Mouse (Mus musculus) retina, postnatal 7 days (tissue): ENCODE measurements at regions not wholly inside any gene's neighbourhood (a gene's known extent, or its start where the extent isn't known, plus 50 kb on each side); places are given as distances from the start of the nearest gene placed in this dataset.

Experiments
- DNase-seq: peaks from one replicate; pipeline ENCODE4 v3.0.0-alpha.2; 2012; ENCODE audit warnings: low read depth, low spot score

GRCm38 (mm10) chr8:91899747-91900146 lies 97.9 kb upstream of the Irx3 start:
- DNase-seq = no peak

GRCm38 (mm10) chr8:91897381-91897780 lies 95.5 kb upstream of the Irx3 start:
- DNase-seq = no peak

GRCm38 (mm10) chr8:91895987-91896386 lies 94.1 kb upstream of the Irx3 start:
- no peak for DNase-seq

- no peak for DNase-seq
Measured at GRCm38 (mm10) chr8:91884862-91885261, 83.0 kb upstream of the Irx3 start.

- no peak for DNase-seq
Measured at GRCm38 (mm10) chr8:91884325-91884724, 82.5 kb upstream of the Irx3 start.

GRCm38 (mm10) chr8:91883012-91883411 lies 81.1 kb upstream of the Irx3 start:
- no peak for DNase-seq

- DNase-seq = no peak
Measured at GRCm38 (mm10) chr8:91878886-91879285, 77.0 kb upstream of the Irx3 start.

GRCm38 (mm10) chr8:91876161-91876560 lies 74.3 kb upstream of the Irx3 start:
- DNase-seq = no peak

- DNase-seq = no peak
Measured at GRCm38 (mm10) chr8:91873232-91873631, 71.4 kb upstream of the Irx3 start.

GRCm38 (mm10) chr8:91872278-91873115 lies 70.6 kb upstream of the Irx3 start:
- DNase-seq = no peak

GRCm38 (mm10) chr8:91867069-91867468 lies 65.2 kb upstream of the Irx3 start:
- no peak for DNase-seq

- no peak for DNase-seq
Measured at GRCm38 (mm10) chr8:91866076-91866475, 64.2 kb upstream of the Irx3 start.

GRCm38 (mm10) chr8:91865361-91865760 lies 63.5 kb upstream of the Irx3 start:
- peak; percentile 11 for DNase-seq

- DNase-seq = no peak
Measured at GRCm38 (mm10) chr8:91863505-91863904, 61.6 kb upstream of the Irx3 start.

GRCm38 (mm10) chr8:91855881-91856280 lies 54.0 kb upstream of the Irx3 start:
- DNase-seq = no peak

GRCm38 (mm10) chr8:91854369-91854768 lies 52.5 kb upstream of the Irx3 start:
- DNase-seq = no peak

- DNase-seq = no peak
Measured at GRCm38 (mm10) chr8:91853803-91854202, 51.9 kb upstream of the Irx3 start.

GRCm38 (mm10) chr8:91853336-91853735 lies 51.5 kb upstream of the Irx3 start:
- no peak for DNase-seq
